Mouse (Mus musculus): ENCODE results near the gene Phf20.
"Not testable (repeated sequence)": the region's sequence is repeated elsewhere in the genome, so short reads cannot be mapped to it uniquely, and the experiment has no call there.

Gene Phf20

GRCm38 (mm10) chr2:156196302-156197128 is at the start of gene Phf20:
Gene Phf20 (plus strand): TSS chr2:156196466.
- DNase-seq (ENCODE audit: low read depth, low spot score) = peak; percentile 86

DNA sequence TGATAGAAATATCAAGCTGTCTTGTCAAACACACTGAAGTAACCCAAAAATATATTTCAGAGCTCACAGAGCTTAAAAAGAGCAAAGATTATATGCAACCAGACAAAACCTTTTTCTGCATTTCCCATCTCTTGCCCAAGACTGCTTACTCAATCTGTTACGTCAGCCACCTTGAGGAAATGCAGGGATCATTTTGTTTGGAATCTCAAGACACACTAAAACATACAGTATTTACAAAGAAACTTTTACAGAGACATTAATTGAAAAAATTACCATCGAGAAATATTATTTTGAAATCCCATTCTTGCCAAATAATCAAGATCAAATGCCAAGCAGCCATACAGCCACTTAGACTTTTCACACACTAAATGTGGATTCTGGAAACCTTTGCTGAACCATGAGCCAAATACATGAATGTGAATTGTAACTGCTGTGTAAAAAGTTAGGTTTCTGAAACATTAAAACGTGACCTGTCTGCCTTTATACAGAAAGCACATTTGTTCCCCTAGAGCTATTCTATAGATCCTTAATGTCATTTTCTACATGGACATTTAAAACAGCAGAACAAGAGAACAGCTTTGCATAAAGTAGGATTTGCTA is 48.9 kb upstream of the Phf20 start:
- DNase-seq (ENCODE audit: low read depth, low spot score) = no peak

DNA sequence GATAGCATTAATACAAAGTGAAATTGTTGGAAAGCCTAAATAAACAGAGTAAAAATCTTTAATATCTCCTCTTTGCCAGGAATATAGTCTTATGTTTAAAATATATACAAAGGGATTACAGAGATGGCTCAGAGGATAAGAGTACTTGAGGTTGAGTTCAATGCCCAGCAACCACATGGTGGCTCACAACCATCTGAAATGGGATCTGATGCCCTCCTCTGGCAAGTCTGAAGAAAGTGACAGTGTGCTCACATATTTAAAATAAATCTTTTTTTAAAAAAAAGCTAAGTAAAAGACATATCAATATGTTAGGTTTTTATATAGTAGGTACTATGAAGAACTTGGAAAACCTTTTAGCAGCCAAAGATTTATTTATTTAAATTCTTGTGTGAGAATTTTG is 44.7 kb upstream of the Phf20 start:
- DNase-seq (ENCODE audit: low read depth, low spot score) = no peak

GRCm38 (mm10) chr2:156165478-156165877 is 30.8 kb upstream of the Phf20 start:
- no peak for DNase-seq (ENCODE audit: low read depth, low spot score)

DNA sequence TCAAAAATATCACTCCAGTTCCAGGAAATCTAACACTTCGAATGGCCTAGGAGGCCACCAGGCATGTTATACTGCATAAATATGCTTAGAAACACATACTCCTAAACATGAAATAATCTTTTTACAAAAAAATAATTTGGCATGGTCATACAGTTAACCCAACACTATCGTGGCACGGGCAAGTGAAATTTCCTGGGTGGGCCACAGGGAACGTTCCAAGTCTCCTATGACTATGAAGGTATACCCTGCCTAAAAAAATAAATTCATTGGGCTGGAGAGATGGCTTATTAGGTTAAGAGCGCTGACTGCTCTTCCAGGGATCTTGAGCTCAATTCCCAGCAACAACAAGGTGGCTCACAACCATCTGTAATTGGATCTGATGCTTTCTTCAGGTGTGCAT is 29.7 kb upstream of the Phf20 start:
- no peak for DNase-seq (ENCODE audit: low read depth, low spot score)

- DNase-seq (ENCODE audit: low read depth, low spot score) = no peak
Measured at GRCm38 (mm10) chr2:156177079-156177478, 19.2 kb upstream of the Phf20 start.

- DNase-seq (ENCODE audit: low read depth, low spot score) = no peak
Measured at GRCm38 (mm10) chr2:156177651-156178050, 18.6 kb upstream of the Phf20 start.

- DNase-seq (ENCODE audit: low read depth, low spot score) = no peak
Measured at GRCm38 (mm10) chr2:156179046-156179795, 17.0 kb upstream of the Phf20 start.

GRCm38 (mm10) chr2:156179796-156180093 is 16.5 kb upstream of the Phf20 start:
- DNase-seq (ENCODE audit: low read depth, low spot score) = no peak

DNA sequence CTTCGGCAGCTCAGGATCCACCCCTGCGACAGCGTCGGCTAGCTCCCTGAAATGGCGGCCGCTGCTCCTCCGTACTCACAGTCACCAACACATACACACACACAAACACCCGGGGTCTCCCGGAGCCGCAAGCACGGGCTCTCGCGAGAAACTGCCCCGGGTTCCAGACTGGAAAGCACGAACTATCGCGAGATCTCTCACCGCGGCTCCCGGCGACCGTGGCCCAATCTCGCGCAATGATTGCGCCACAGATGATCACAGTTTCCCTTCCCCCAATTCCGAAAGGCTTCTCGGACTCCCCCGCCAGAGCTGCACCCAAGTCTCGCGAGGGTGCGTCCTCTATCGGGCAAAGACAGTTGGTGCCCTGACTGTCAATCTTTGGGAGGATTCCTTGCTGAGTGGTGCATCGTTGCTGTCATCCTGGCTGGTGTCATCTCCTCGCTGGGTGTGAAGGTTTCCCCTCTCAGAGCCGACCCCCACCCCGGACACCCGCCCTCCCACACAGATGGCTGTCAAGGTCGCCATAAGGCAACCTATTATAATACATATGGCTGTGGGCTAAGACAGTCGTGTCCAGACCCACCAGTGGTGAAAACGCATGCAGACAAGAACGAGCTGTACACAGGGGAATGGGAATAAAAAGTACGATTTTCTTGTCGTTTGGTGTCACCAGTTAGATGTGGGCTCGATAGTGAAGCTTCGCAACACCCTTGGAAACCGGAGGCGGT is 16.0 kb upstream of the Phf20 start, which contains the start of gene Rbm39:
Rbm39 (minus strand) TSS at position 145 of the 728 bp plus-strand sequence.
- DNase-seq (ENCODE audit: low read depth, low spot score) = peak; percentile 98

GRCm38 (mm10) chr2:156180824-156181590 is 15.3 kb upstream of the Phf20 start:
- no peak for DNase-seq (ENCODE audit: low read depth, low spot score)

- DNase-seq (ENCODE audit: low read depth, low spot score) = no peak
Measured at GRCm38 (mm10) chr2:156181592-156181991, 14.7 kb upstream of the Phf20 start.

- DNase-seq (ENCODE audit: low read depth, low spot score) = not testable (repeated sequence)
Measured at GRCm38 (mm10) chr2:156189241-156189640, 7.0 kb upstream of the Phf20 start.

- no peak for DNase-seq (ENCODE audit: low read depth, low spot score)
Measured at GRCm38 (mm10) chr2:156190004-156190896, 6.0 kb upstream of the Phf20 start.

DNA sequence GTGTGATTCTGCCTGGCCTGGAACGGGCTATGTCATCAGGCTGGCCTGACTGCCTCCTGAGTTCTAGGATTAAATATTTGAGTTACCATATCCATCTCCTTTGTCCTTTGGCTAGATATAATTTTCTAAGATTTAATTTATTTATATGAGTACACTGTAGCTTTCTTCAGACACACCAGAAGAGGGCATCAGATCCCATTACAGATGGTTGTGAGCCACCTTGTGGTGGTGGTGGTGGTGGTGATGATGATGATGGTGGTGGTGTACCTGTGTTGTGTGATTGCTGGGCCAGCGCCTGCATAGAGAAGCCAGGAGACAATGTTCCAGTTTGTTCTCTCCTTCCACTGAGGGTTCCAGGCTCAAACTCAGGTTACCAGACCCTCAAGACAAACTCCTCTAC is 4.7 kb upstream of the Phf20 start:
- no peak for DNase-seq (ENCODE audit: low read depth, low spot score)

DNA sequence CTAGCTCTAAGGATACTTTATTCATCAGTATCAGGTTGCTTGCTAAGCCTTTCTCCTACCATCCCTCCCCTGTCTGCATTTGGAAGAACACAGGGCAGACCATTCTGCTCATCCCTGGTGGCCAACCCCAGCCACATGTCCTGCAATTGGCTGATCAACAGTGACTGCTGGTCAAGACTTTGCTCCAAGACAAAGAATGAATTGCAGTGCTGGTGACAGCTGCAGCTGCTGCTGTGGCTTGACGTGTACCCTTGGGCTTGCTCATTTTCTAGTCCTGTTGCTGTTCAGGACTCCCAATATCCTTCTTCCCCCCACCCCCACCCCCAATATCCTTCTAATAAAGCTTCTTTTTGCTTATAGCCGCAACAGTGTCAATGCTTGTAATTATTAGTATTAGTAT is 4.2 kb upstream of the Phf20 start:
- no peak for DNase-seq (ENCODE audit: low read depth, low spot score)

DNA sequence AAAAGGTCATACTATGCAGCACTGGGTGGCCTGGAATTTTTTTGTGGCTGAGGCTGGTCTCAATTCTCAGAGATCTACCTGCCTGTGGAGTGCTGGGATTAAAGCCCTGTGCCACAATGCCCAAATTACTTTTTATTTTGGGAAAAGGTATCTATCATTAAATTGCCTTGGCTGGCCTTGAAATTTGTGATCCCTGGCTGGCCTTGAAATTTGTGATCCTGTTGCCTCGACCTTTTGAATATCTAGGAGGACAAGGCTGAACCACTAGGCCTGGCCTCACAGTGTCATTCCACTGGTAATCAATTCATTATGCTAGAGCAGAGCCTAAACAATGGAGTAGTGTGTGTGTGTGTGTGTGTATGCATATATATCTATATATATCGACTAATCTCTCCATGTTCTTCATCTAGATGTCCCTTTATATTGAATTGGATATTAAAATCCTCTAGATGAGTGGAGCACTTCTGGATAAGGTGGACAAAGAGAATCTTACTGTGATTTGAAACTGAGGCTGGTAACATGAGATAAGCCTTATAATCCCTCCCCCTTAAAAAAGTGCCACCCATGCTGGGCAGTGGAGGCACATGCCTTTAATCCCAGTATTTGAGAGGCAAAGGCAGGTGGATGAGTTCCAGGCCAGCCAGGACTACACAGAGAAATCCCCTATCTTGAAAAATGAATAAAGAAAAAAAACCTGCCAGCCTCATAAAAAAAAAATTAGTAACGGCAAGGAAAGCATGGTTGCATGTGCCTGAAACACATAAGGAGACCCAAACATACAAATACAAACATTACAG is 3.0 kb upstream of the Phf20 start:
- no peak for DNase-seq (ENCODE audit: low read depth, low spot score)

DNA sequence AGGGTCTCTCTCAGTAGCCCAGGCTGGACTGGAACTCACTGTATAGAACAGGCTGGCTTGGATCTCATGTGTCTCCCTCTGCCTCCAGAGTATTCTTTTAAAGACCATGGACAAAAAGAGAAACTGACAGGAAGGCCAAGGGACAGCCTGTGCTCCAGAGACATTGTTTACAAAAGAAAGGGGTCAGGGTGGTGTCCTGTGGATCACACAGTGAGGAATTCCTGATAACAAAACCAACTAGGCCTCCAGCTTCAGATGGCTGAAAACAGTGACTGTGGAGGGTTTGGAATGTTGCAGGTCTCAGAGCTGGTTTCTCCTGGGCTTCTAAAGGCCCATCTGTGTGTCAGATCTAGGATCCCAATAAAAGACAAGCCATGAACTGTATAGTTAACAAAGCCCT is 1.7 kb upstream of the Phf20 start:
- DNase-seq (ENCODE audit: low read depth, low spot score) = no peak
